Mouse (Mus musculus): ENCODE data around the gene Fam89a.

Fam89a gene

GRCm38 (mm10) chr8:124751709-124752173 lies at the start of gene Fam89a:
Gene Fam89a, minus strand, starts transcription at chr8:124751832.
- DNase-seq (ENCODE audit: low spot score): peak; percentile 71

GRCm38 (mm10) chr8:124800542-124800941 lies 48.9 kb upstream of the Fam89a start:
- no peak for DNase-seq (ENCODE audit: low spot score)

- DNase-seq (ENCODE audit: low spot score): no peak
Observed at GRCm38 (mm10) chr8:124795781-124796488, 44.3 kb upstream of the Fam89a start.

- peak; percentile 72 for DNase-seq (ENCODE audit: low spot score)
Observed at GRCm38 (mm10) chr8:124794486-124794780, 42.8 kb upstream of the Fam89a start.

- no peak for DNase-seq (ENCODE audit: low spot score)
Observed at GRCm38 (mm10) chr8:124793661-124794485, 42.2 kb upstream of the Fam89a start.

- DNase-seq (ENCODE audit: low spot score): peak; percentile 97
Observed at GRCm38 (mm10) chr8:124793172-124793651, 41.6 kb upstream of the Fam89a start.

- peak; percentile 62 for DNase-seq (ENCODE audit: low spot score)
Observed at GRCm38 (mm10) chr8:124792708-124793107, 41.1 kb upstream of the Fam89a start, which contains the start of gene Trim67. Gene Trim67, plus strand, starts transcription at chr8:124793092.

- DNase-seq (ENCODE audit: low spot score): no peak
Observed at GRCm38 (mm10) chr8:124792186-124792585, 40.6 kb upstream of the Fam89a start.

- no peak for DNase-seq (ENCODE audit: low spot score)
Observed at GRCm38 (mm10) chr8:124791751-124792150, 40.1 kb upstream of the Fam89a start.

GRCm38 (mm10) chr8:124790676-124791075 lies 39.0 kb upstream of the Fam89a start:
- no peak for DNase-seq (ENCODE audit: low spot score)

GRCm38 (mm10) chr8:124784613-124785012 lies 33.0 kb upstream of the Fam89a start:
- no peak for DNase-seq (ENCODE audit: low spot score)

GRCm38 (mm10) chr8:124783228-124783627 lies 31.6 kb upstream of the Fam89a start:
- DNase-seq (ENCODE audit: low spot score): no peak

- no peak for DNase-seq (ENCODE audit: low spot score)
Observed at GRCm38 (mm10) chr8:124782431-124782830, 30.8 kb upstream of the Fam89a start.

GRCm38 (mm10) chr8:124780236-124780635 lies 28.6 kb upstream of the Fam89a start:
- DNase-seq (ENCODE audit: low spot score): no peak

GRCm38 (mm10) chr8:124775695-124776094 lies 24.1 kb upstream of the Fam89a start:
- DNase-seq (ENCODE audit: low spot score): peak; percentile 83

- no peak for DNase-seq (ENCODE audit: low spot score)
Observed at GRCm38 (mm10) chr8:124772389-124772788, 20.8 kb upstream of the Fam89a start.

- DNase-seq (ENCODE audit: low spot score): no peak
Observed at GRCm38 (mm10) chr8:124763061-124763460, 11.4 kb upstream of the Fam89a start.

GRCm38 (mm10) chr8:124758544-124758943 lies 6.9 kb upstream of the Fam89a start:
- DNase-seq (ENCODE audit: low spot score): peak; percentile 67

GRCm38 (mm10) chr8:124756601-124757000 lies 5.0 kb upstream of the Fam89a start:
- no peak for DNase-seq (ENCODE audit: low spot score)

GRCm38 (mm10) chr8:124756153-124756552 lies 4.5 kb upstream of the Fam89a start:
- DNase-seq (ENCODE audit: low spot score): no peak

- no peak for DNase-seq (ENCODE audit: low spot score)
Observed at GRCm38 (mm10) chr8:124755481-124755880, 3.8 kb upstream of the Fam89a start.

- no peak for DNase-seq (ENCODE audit: low spot score)
Observed at GRCm38 (mm10) chr8:124754792-124755190, 3.2 kb upstream of the Fam89a start.
